7 mouse cellular contexts compared by ENCODE assay signal in the genomic region with DNA sequence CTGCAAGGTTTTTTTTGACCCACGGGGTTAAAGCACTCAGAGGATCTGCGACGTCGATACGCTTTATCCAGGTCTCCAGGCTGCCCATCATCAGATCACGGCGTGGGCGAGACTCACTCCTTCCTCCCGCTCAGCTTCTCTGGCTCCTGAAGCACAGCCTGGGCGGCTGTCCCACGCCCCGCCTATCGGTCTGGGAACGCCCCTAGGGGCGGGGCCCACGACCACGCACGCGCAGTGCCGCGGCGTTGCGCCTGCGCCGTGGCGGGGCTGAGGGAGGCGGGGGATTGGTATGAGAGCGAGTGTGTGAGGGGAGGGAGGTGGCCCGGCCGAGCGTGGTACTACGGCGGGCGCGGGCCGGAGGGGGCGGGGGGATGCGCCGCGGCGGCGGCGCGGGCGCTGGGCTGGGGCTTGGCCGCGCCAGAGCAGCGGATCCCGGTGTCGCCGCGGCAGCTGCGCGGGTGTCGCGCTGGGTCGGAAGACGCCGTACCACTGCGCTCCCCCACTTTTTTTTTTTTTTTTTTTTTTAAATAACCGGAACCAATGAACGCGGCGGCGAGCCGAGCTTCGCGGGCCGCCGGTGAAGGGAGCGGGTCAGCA. TPM values are rescaled to one million over a fixed set of nuclear protein-coding genes. Genes with fewer than 3 reads are reported as not detected.
DNase-seq lines count a peak whose midpoint lies in the region; ATAC-seq and TF ChIP-seq lines count a peak whose summit lies in the region.

A gene (plus strand): TSS at position 354 of the 597 bp plus-strand sequence.

- DNase-seq in adrenal gland, postnatal 25 days, result peak; percentile 96
- DNase-seq in heart, adult 18-20 months, result peak; percentile 96
- DNase-seq in kidney, adult 2 months, result peak; percentile 98
- peak; percentile 84 to 91 for DNase-seq in spleen, adult 2 months (ENCODE audit: low read depth in 1 of 2, low spot score in 2 of 2)

- peak within 1 kb of the TSS; percentile 74 for H3K4me3 ChIP-seq in embryonic facial prominence, embryonic 12.5 days
- H3K4me3 ChIP-seq in kidney, adult 2 months (ENCODE audit: insufficient read depth, low read depth, low read length), result peak within 1 kb of the TSS; percentile 94
- H3K4me3 ChIP-seq in limb, embryonic 12.5 days (replicated peaks), result peak within 1 kb of the TSS; percentile 88
- peak within 1 kb of the TSS; percentile 98 for H3K4me3 ChIP-seq in midbrain, embryonic 15.5 days
- peak within 1 kb of the TSS; percentile 89 for H3K4me3 ChIP-seq in spleen, adult 2 months (ENCODE audit: extremely low read depth, insufficient read depth, insufficient read length)

- no peaks in the 10 kb centered on the region for H3K27me3 ChIP-seq in embryonic facial prominence, embryonic 12.5 days
- no peaks in the 10 kb centered on the region for H3K27me3 ChIP-seq in kidney, adult 2 months (replicated peaks; ENCODE audit: control insufficient read depth, insufficient read depth, low read length)
- H3K27me3 ChIP-seq in limb, embryonic 12.5 days, result peaks cover 10% of the 10 kb centered on the region
- no peaks in the 10 kb centered on the region; the same call in 1 of the 2 replicates for H3K27me3 ChIP-seq in midbrain, embryonic 15.5 days (replicated peaks)
- H3K27me3 ChIP-seq in spleen, adult 2 months (ENCODE audit: control insufficient read depth, insufficient read depth, low read length), result no peaks in the 10 kb centered on the region

- TF ChIP-seq CTCF in kidney, adult 2 months (conservative IDR thresholded peaks at IDR 0.05; ENCODE audit: insufficient read depth, insufficient read length, low read depth, low read length), result no peak
- no peak for TF ChIP-seq CTCF in spleen, adult 2 months (IDR thresholded peaks at IDR 0.05; ENCODE audit: extremely low read depth, insufficient read depth, insufficient read length, insufficient replicate concordance)

- H3K9ac ChIP-seq in embryonic facial prominence, embryonic 12.5 days, result peak within 1 kb of the TSS; percentile 91
- H3K9ac ChIP-seq in limb, embryonic 12.5 days (replicated peaks), result peak within 1 kb of the TSS; percentile 89
- H3K9ac ChIP-seq in midbrain, embryonic 15.5 days, result peak within 1 kb of the TSS; percentile 95

- H3K4me2 ChIP-seq in embryonic facial prominence, embryonic 12.5 days (replicated peaks), result peak within 1 kb of the TSS; percentile 79
- peak within 1 kb of the TSS; percentile 87 for H3K4me2 ChIP-seq in limb, embryonic 12.5 days
- peak within 1 kb of the TSS; percentile 74 for H3K4me2 ChIP-seq in midbrain, embryonic 15.5 days

- peak; percentile 58 for TF ChIP-seq POLR2A in kidney, adult 2 months (IDR thresholded peaks at IDR 0.05; ENCODE audit: low read depth, low read length)
- TF ChIP-seq POLR2A in spleen, adult 2 months (IDR thresholded peaks at IDR 0.05; ENCODE audit: low read depth, low read length), result peak; percentile 17

- under 1% methylated on average over 45 of the region's 71 CpGs for WGBS in embryonic facial prominence, embryonic 12.5 days
- WGBS in kidney, adult 2 months, result under 1% methylated on average over 62 of the region's 71 CpGs
- WGBS in limb, embryonic 12.5 days, result under 1% methylated on average over 38 of the region's 71 CpGs
- under 1% methylated on average over 36 of the region's 71 CpGs for WGBS in midbrain, embryonic 15.5 days
- WGBS in spleen, adult 2 months, result under 1% methylated on average over 59 of the region's 71 CpGs

- no peaks in the 10 kb centered on the region for H3K9me3 ChIP-seq in embryonic facial prominence, embryonic 12.5 days
- H3K9me3 ChIP-seq in limb, embryonic 12.5 days, result no peaks in the 10 kb centered on the region
- no peaks in the 10 kb centered on the region for H3K9me3 ChIP-seq in midbrain, embryonic 15.5 days

- peak within 1 kb of the TSS; percentile 86 for H3K27ac ChIP-seq in embryonic facial prominence, embryonic 12.5 days
- H3K27ac ChIP-seq in kidney, adult 2 months (ENCODE audit: insufficient read depth, low read depth, low read length), result peak within 1 kb of the TSS; percentile 74
- H3K27ac ChIP-seq in limb, embryonic 12.5 days, result peak within 1 kb of the TSS; percentile 90
- H3K27ac ChIP-seq in midbrain, embryonic 15.5 days, result peak within 1 kb of the TSS; percentile 94
- peak within 1 kb of the TSS; percentile 80 for H3K27ac ChIP-seq in spleen, adult 2 months (ENCODE audit: insufficient read depth, low read length)

- peak; percentile 95 for ATAC-seq in embryonic facial prominence, embryonic 12.5 days (ENCODE audit: insufficient number of reproducible peaks, insufficient read depth, low FRiP score, low TSS enrichment)
- peak; percentile 94 for ATAC-seq in limb, embryonic 12.5 days (ENCODE audit: insufficient number of reproducible peaks, insufficient read depth, low FRiP score, low TSS enrichment, low read depth)
- peak; percentile 96 for ATAC-seq in midbrain, embryonic 15.5 days (replicated peaks)

- H3K4me1 ChIP-seq in embryonic facial prominence, embryonic 12.5 days, result peaks cover 14% of the 10 kb centered on the region
- peaks cover 4% of the 10 kb centered on the region; the same call in 1 of the 2 replicates for H3K4me1 ChIP-seq in kidney, adult 2 months (ENCODE audit: control insufficient read depth, insufficient read depth, low read length)
- peaks cover 28% of the 10 kb centered on the region for H3K4me1 ChIP-seq in limb, embryonic 12.5 days (replicated peaks)
- peaks cover 35% of the 10 kb centered on the region for H3K4me1 ChIP-seq in midbrain, embryonic 15.5 days
- H3K4me1 ChIP-seq in spleen, adult 2 months (ENCODE audit: control insufficient read depth, insufficient read depth, insufficient read length), result no peaks in the 10 kb centered on the region; the same call in 1 of the 2 replicates

- no peaks in the 10 kb centered on the region for H3K36me3 ChIP-seq in embryonic facial prominence, embryonic 12.5 days
- H3K36me3 ChIP-seq in kidney, adult 2 months (ENCODE audit: control insufficient read depth, insufficient read depth, low read length), result no peaks in the 10 kb centered on the region
- H3K36me3 ChIP-seq in limb, embryonic 12.5 days, result no peaks in the 10 kb centered on the region
- no peaks in the 10 kb centered on the region for H3K36me3 ChIP-seq in midbrain, embryonic 15.5 days (replicated peaks)
- no peaks in the 10 kb centered on the region for H3K36me3 ChIP-seq in spleen, adult 2 months (ENCODE audit: control insufficient read depth, insufficient read depth, low read length)

RNA-seq across cellular contexts. Expression of the gene that starts here (rescaled TPM):
- total RNA-seq in adrenal gland, postnatal 25 days (2021), result 26.3 and 31.5 TPM in 2 replicates
- polyA plus RNA-seq in embryonic facial prominence, embryonic 12.5 days (2016; fragmentation: Nextera tagmentation; extraction: Ambion mirVana), result 18.9 and 19.4 TPM in 2 replicates
- total RNA-seq in heart, adult 18-20 months (2021), result 10 to 100 TPM; 14.0 to 15.3 TPM
- 10.3 and 14.7 TPM in 2 replicates for polyA plus RNA-seq in kidney, adult 2 months (2012; rRNA removed)
- 16.8 and 19.1 TPM in 2 replicates for polyA plus RNA-seq in limb, embryonic 12.5 days (2016; fragmentation: Nextera tagmentation; extraction: Ambion mirVana)
- 27.2 and 27.6 TPM in 2 replicates for polyA plus RNA-seq in midbrain, embryonic 15.5 days (2015; fragmentation: Nextera tagmentation; extraction: Ambion mirVana)
- 12.6 and 15.5 TPM in 2 replicates for polyA plus RNA-seq in spleen, adult 2 months (2012; rRNA removed)

Comparison
In these comparisons a context has a peak if more than half of its experiments do, and no peak if none do; other contexts are left out.
1. Peak in every context shown above with its lines: DNase-seq, ATAC-seq, H3K4me3 ChIP-seq and H3K27ac ChIP-seq.